Mouse (Mus musculus): ENCODE results near the gene Zfp592. TPM values are rescaled to one million over a fixed set of nuclear protein-coding genes. Genes with fewer than 3 reads are reported as not detected.

Zfp592 gene
- polyA plus RNA-seq, 2 experiments, result 6.6 to 8.3 TPM

DNA sequence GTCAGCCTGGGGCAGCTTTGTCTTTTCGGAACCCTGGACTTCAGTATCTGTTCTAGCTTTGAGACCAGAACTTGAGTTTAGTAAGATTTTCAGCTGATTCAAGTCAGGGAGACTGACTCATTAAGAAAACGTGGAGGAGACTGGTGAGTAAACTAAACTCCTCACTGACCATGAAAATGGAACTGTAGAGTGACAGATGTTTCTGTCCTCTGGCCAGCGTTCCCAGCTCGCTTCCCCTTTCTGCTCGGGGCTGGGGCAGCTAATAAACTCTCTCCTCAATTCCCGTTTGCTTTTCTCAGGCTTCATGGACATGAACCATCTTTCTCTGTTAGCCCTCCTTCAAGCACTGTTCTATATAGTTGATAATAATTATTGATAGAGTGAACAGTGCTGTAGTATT, 4.3 kb downstream of the Zfp592 start:
- no peak overlapping the region for H3K27ac ChIP-seq
- H3K36me3 ChIP-seq (replicated peaks; ENCODE audit: control insufficient read depth, insufficient read depth, low read depth), result no peaks in the 10 kb centered on the region; the same call in 1 of the 2 replicates
- DNase-seq (ENCODE audit: low read depth in 3 of 3, low spot score in 3 of 3) (no peak), ATAC-seq (ENCODE audit: insufficient read depth) (no peak)
- no peaks in the 10 kb centered on the region for H3K9me3 ChIP-seq (ENCODE audit: control insufficient read depth, low read length)
- peak overlapping the region; percentile 100 for H3K4me2 ChIP-seq (ENCODE audit: low read depth)
- peak overlapping the region; percentile 28 for H3K9ac ChIP-seq (replicated peaks)
- H3K27me3 ChIP-seq (ENCODE audit: control insufficient read depth, insufficient read depth, low read length), result no peaks in the 10 kb centered on the region
- H3K4me1 ChIP-seq (replicated peaks; ENCODE audit: control insufficient read depth in 2 of 2, insufficient read depth in 2 of 2, low read length in 1 of 2), result peaks cover 29 to 50% of the 10 kb centered on the region in 2 experiments
- no peak for TF ChIP-seq CTCF (IDR thresholded peaks at IDR 0.05; ENCODE audit: low read depth)
- TF ChIP-seq EP300 (IDR thresholded peaks at IDR 0.05; ENCODE audit: low read depth), result no peak
- WGBS (ENCODE audit: insufficient replicate concordance), result 40% methylated on average over 6 of the region's 6 CpGs
- no peak overlapping the region for H3K4me3 ChIP-seq (ENCODE audit: insufficient read depth in 1 of 2, low read depth in 2 of 2, low read length in 2 of 2)

DNA sequence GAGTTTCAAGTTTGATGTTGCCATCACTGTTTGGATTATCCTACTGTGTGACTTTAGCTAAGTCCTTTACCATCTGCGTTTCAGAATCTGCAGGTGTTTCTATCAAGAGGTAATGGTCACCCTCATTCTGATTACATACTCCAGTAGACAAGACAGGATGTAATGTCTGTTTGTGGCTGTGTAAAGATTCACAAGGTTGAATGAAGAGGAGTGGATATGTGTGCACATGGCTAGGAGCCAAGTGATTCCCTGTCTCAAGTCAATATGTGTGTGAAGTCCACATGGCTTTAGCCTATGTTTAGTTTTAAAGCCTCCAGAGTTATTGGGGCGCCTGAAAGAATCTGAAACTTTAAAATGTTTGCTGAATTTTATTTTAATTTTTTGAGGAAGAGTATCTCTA, 6.1 kb downstream of the Zfp592 start:
- no peak overlapping the region for H3K4me2 ChIP-seq (ENCODE audit: low read depth)
- WGBS (ENCODE audit: insufficient replicate concordance), result 75% methylated on average over 2 of the region's 2 CpGs
- DNase-seq (ENCODE audit: low read depth in 3 of 3, low spot score in 3 of 3) (no peak), ATAC-seq (ENCODE audit: insufficient read depth) (no peak)
- TF ChIP-seq CTCF (IDR thresholded peaks at IDR 0.05; ENCODE audit: low read depth), result no peak
- TF ChIP-seq EP300 (IDR thresholded peaks at IDR 0.05; ENCODE audit: low read depth), result no peak
- peaks cover 42 to 64% of the 10 kb centered on the region in 2 experiments for H3K4me1 ChIP-seq (replicated peaks; ENCODE audit: control insufficient read depth in 2 of 2, insufficient read depth in 2 of 2, low read length in 1 of 2)
- H3K36me3 ChIP-seq (replicated peaks; ENCODE audit: control insufficient read depth, insufficient read depth, low read depth), result no peaks in the 10 kb centered on the region; the same call in 1 of the 2 replicates
- H3K9ac ChIP-seq (replicated peaks), result no peak overlapping the region
- no peak overlapping the region for H3K27ac ChIP-seq
- H3K27me3 ChIP-seq (ENCODE audit: control insufficient read depth, insufficient read depth, low read length), result no peaks in the 10 kb centered on the region
- H3K9me3 ChIP-seq (ENCODE audit: control insufficient read depth, low read length), result no peaks in the 10 kb centered on the region
- no peak overlapping the region for H3K4me3 ChIP-seq (ENCODE audit: insufficient read depth in 1 of 2, low read depth in 2 of 2, low read length in 2 of 2)

DNA sequence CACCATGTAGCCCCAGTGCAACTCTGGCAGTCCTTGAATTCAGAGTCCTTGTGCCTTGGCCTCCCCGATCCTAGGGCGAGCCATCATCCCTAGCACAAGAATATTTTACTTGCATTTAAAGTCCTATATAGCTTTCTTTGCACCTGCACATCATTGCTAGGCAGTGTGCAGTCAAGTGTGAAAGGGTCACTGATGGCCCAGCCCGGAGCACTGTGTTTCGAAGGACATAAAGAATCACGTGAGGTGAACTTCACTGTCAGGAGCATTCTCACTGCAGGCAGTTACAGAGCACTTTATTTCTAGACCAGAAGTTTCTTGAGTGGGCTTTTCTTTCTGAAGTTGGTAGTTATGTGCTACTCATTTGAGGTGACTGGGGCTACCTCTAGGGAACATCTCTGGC, 8.4 kb downstream of the Zfp592 start:
- H3K4me1 ChIP-seq (replicated peaks; ENCODE audit: control insufficient read depth in 2 of 2, insufficient read depth in 2 of 2, low read length in 1 of 2), result peaks cover 40 to 52% of the 10 kb centered on the region in 2 experiments
- H3K4me3 ChIP-seq (ENCODE audit: insufficient read depth in 1 of 2, low read depth in 2 of 2, low read length in 2 of 2), result no peak overlapping the region
- H3K27me3 ChIP-seq (ENCODE audit: control insufficient read depth, insufficient read depth, low read length), result no peaks in the 10 kb centered on the region
- 82% methylated on average over 5 of the region's 5 CpGs for WGBS (ENCODE audit: insufficient replicate concordance)
- no peaks in the 10 kb centered on the region; the same call in 1 of the 2 replicates for H3K36me3 ChIP-seq (replicated peaks; ENCODE audit: control insufficient read depth, insufficient read depth, low read depth)
- ATAC-seq (ENCODE audit: insufficient read depth) (no peak), DNase-seq (ENCODE audit: low read depth in 3 of 3, low spot score in 3 of 3) (no peak)
- H3K27ac ChIP-seq, result no peak overlapping the region
- H3K9ac ChIP-seq (replicated peaks), result no peak overlapping the region
- no peaks in the 10 kb centered on the region for H3K9me3 ChIP-seq (ENCODE audit: control insufficient read depth, low read length)
- no peak for TF ChIP-seq CTCF (IDR thresholded peaks at IDR 0.05; ENCODE audit: low read depth)
- H3K4me2 ChIP-seq (ENCODE audit: low read depth), result no peak overlapping the region

DNA sequence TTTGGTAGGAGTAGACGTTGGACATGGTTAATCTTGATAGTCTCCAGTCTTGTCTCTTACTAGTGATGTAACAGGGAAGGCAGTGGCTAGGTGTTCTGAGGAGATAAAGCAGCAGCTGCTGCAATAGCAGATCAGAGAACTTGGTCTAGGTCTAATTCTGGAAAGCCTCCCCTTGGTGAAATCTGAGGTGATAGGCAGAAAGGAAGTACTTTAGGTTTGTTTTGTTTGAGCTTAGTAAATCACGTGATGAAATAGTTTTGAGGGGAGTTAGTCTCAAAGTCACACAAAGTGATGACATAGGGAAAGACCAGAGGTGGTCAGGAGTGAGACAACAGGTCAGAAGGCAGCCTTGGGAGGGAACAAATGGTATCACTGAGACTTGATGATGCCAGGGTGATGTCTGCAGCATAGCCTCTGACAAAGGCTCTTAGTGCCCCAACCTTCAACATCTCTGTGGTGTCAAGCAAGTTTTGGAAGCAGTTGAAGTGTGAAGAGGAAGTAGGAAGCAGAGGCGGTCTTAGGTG, 11.1 kb downstream of the Zfp592 start:
- peaks cover 32 to 39% of the 10 kb centered on the region in 2 experiments for H3K4me1 ChIP-seq (replicated peaks; ENCODE audit: control insufficient read depth in 2 of 2, insufficient read depth in 2 of 2, low read length in 1 of 2)
- H3K4me3 ChIP-seq (ENCODE audit: insufficient read depth in 1 of 2, low read depth in 2 of 2, low read length in 2 of 2), result no peak overlapping the region
- peak overlapping the region; percentile 36 for H3K4me2 ChIP-seq (ENCODE audit: low read depth)
- H3K27me3 ChIP-seq (ENCODE audit: control insufficient read depth, insufficient read depth, low read length), result no peaks in the 10 kb centered on the region
- TF ChIP-seq CTCF (IDR thresholded peaks at IDR 0.05; ENCODE audit: low read depth), result no peak
- TF ChIP-seq EP300 (IDR thresholded peaks at IDR 0.05; ENCODE audit: low read depth), result peak; percentile 81
- peak overlapping the region; percentile 18; the same call in 1 of the 2 replicates for H3K9ac ChIP-seq (replicated peaks)
- ATAC-seq (ENCODE audit: insufficient read depth) (peak; percentile 90), DNase-seq (ENCODE audit: low read depth in 3 of 3, low spot score in 3 of 3) (peak in 2 of 3 experiments; percentile 48 to 70)
- WGBS (ENCODE audit: insufficient replicate concordance), result 15% methylated on average over 3 of the region's 3 CpGs
- peak overlapping the region; percentile 77 for H3K27ac ChIP-seq
- peaks cover 4% of the 10 kb centered on the region for H3K36me3 ChIP-seq (replicated peaks; ENCODE audit: control insufficient read depth, insufficient read depth, low read depth)
- no peaks in the 10 kb centered on the region for H3K9me3 ChIP-seq (ENCODE audit: control insufficient read depth, low read length)

DNA sequence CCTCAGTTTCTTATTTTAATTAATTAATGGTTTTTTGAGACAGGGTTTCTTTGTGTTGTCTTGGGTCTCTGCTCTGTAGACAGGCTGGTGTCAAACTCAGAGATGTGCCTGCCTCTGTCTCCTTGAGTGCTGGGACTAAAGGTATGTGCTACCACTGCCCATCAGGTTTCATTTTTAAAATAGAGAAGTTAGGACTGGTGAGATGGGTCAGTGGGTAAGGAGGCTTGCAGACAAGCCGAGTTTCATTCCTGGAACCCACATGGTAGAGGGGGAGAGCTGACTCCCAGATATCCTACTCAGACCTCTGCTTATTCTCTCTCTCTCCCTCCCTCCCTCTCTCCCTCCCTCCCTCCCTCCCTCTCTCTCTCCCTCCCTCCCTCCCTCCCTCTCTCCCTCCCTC, 12.5 kb downstream of the Zfp592 start:
- H3K9ac ChIP-seq (replicated peaks), result no peak overlapping the region
- no peak overlapping the region for H3K4me2 ChIP-seq (ENCODE audit: low read depth)
- ATAC-seq (ENCODE audit: insufficient read depth) (no peak), DNase-seq (ENCODE audit: low read depth in 3 of 3, low spot score in 3 of 3) (no peak)
- no peak overlapping the region for H3K27ac ChIP-seq
- H3K4me3 ChIP-seq (ENCODE audit: insufficient read depth in 1 of 2, low read depth in 2 of 2, low read length in 2 of 2), result no peak overlapping the region
- H3K9me3 ChIP-seq (ENCODE audit: control insufficient read depth, low read length), result no peaks in the 10 kb centered on the region
- H3K36me3 ChIP-seq (replicated peaks; ENCODE audit: control insufficient read depth, insufficient read depth, low read depth), result peaks cover 15% of the 10 kb centered on the region
- peaks cover 32 to 33% of the 10 kb centered on the region in 2 experiments for H3K4me1 ChIP-seq (replicated peaks; ENCODE audit: control insufficient read depth in 2 of 2, insufficient read depth in 2 of 2, low read length in 1 of 2)
- H3K27me3 ChIP-seq (ENCODE audit: control insufficient read depth, insufficient read depth, low read length), result no peaks in the 10 kb centered on the region
- TF ChIP-seq EP300 (IDR thresholded peaks at IDR 0.05; ENCODE audit: low read depth), result no peak
- TF ChIP-seq CTCF (IDR thresholded peaks at IDR 0.05; ENCODE audit: low read depth), result no peak
- WGBS (ENCODE audit: insufficient replicate concordance), result 22% methylated on average over 1 of the region's 1 CpGs
